Mouse (Mus musculus) inflammation-experienced regulatory T-cells, adult 6 months (primary cell): ENCODE results near the gene Dgkb. TPM values are rescaled to one million over a fixed set of nuclear protein-coding genes. Genes with fewer than 3 reads are reported as not detected.

Experiments used
- ATAC-seq: one replicate; pipeline ENCODE4 v1.8.0; 2017
- polyA plus RNA-seq, 3 experiments: library from polyadenylated mRNA; unstranded; fragments of 100-300 nt; shearing (Covaris generic); gene quantifications; one replicate each; pipeline ENCODE4 v1.2.1; 2017

Dgkb gene
- polyA plus RNA-seq, 3 experiments from 2014 or later: 0.11 TPM; not detected in 2

DNA sequence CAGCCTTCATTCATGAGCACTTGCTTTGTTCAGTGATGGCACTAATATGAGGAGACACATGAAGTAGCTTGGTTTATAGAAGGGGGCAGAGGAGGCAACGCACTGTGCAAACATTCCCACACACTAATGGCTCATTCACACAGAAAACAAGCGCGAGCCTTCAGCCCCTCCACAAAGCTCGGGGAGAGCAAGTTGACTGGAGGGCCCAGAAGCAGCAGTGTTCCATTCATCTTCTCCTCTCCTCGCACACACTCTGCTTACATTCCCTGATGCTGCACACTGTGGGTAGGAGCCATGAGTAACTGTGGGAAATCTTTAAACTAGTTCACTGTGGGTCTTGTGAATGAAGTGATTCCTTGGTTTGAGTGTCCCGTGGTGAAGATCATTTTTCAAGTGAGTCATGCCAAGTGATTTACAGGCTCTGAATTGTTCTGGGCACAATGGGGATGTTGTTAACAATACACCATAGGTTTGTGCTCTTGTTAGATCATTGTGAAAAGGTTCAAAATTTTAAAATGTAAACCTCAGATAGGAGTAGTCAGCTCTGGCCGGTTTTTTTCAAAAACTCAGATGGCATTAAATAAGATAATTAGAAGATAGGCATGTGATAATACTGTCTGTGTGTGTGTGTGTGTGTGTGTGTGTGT lies 779.0 kb downstream of the Dgkb start:
- no peak for ATAC-seq

DNA sequence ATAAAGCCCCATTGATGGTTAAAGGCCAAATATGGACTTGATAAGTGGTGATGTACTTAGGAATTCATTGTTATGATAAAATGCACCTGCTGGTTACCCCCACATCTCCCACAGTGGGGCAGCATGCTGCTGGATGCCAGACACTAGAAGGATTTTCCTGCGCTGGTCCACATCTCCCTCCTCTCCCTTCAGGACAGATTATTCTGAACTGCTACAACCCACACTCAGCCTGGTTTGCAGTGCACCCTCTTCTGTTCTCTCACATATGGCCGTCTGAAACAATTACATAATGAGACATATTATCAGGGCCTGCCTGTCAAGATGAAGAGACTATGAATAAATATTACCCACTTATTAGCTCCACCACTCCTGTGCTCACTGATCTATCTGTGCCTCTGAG lies 780.6 kb downstream of the Dgkb start:
- no peak for ATAC-seq

GRCm38 (mm10) chr12:38600165-38600845 lies 782.8 kb downstream of the Dgkb start:
- ATAC-seq: no peak

DNA sequence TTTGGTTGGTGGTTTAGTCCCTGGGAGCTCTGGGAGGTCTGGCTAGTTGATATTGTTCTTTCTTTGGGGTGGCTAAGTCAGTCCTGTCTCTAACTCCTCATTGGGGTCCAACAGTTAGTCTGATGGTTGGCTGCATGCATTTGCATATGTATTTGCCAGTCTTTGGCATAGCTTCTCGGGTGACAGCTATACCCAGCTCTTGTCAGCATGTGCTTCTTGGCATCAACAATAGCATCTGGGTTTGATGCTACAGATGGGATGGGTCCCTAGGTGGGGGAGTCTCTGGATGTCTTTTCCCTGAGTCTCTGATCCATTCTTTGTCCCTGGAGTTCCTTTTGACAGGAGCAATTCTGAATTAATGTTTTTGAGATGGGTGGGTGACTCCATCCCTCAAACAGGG lies 790.6 kb downstream of the Dgkb start:
- ATAC-seq: no peak

DNA sequence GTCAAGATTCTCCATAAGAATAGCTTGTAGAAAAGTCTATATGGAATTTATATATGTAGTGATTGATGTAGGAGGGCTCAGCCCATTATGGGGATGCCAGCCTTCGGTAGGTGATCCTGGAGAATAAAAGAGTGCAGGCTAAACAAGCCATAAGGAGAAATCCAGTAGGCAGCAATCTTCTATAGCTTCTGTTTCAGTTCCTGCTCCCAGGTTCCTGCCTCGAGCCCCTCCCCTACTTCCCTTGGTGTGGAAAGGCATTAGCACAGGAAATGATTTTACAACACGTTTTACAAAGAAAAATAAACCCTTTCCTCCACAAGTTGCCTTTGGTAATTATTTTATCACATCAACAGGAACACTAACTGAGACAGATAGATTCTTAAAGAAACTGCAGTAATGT lies 850.7 kb downstream of the Dgkb start:
- ATAC-seq: no peak
